Mouse (Mus musculus) ES-Bruce4 (cell line): ENCODE measurements at regions not wholly inside any gene's neighbourhood (a gene's known extent, or its start where the extent isn't known, plus 50 kb on each side); places are given as distances from the start of the nearest gene placed in this dataset.

Source experiments
- H3K27ac ChIP-seq: 2 replicates; pipeline ENCODE4 v1.5.1; 2012; ENCODE audit warnings: low read length, inconsistent platforms; ENCODE audit not compliant: insufficient read depth
- H3K27me3 ChIP-seq: 2 replicates; pipeline ENCODE4 v1.6.1; 2012; ENCODE audit warnings: mild to moderate bottlenecking, low read length, inconsistent platforms; ENCODE audit not compliant: control insufficient read depth, poor library complexity, insufficient read depth, severe bottlenecking
- H3K36me3 ChIP-seq: 2 replicates; pipeline ENCODE4 v1.6.1; 2012; ENCODE audit warnings: inconsistent platforms, mild to moderate bottlenecking, low read length, moderate library complexity; ENCODE audit not compliant: control insufficient read depth, poor library complexity, insufficient read depth, severe bottlenecking
- H3K4me1 ChIP-seq: one replicate; pipeline ENCODE4 v1.8.1; 2011; ENCODE audit warnings: low read length; ENCODE audit not compliant: control insufficient read depth, insufficient read depth
- H3K4me3 ChIP-seq: 2 replicates; pipeline ENCODE4 v1.5.1; 2011; ENCODE audit warnings: low read depth, mild to moderate bottlenecking, low read length
- H3K9ac ChIP-seq: 2 replicates; pipeline ENCODE4 v1.6.1; 2012; ENCODE audit warnings: low read depth, mild to moderate bottlenecking, inconsistent platforms; ENCODE audit not compliant: poor library complexity, severe bottlenecking
- H3K9me3 ChIP-seq: replicated peaks from 2 replicates; pipeline ENCODE4 v1.6.1; 2012; ENCODE audit warnings: mild to moderate bottlenecking, low read length, inconsistent platforms; ENCODE audit not compliant: control insufficient read depth, poor library complexity, insufficient read depth, severe bottlenecking
- CTCF ChIP-seq: IDR thresholded peaks from one replicate; pipeline ENCODE4 v1.8.1; 2011; ENCODE audit warnings: low read depth, low read length
- EP300 ChIP-seq: IDR thresholded peaks from 2 replicates; pipeline ENCODE4 v1.6.1; 2011; ENCODE audit warnings: low read depth, low read length; ENCODE audit not compliant: insufficient read depth
- POLR2A ChIP-seq: IDR thresholded peaks from one replicate; pipeline ENCODE4 v1.8.1; 2011; ENCODE audit warnings: low read length; ENCODE audit not compliant: insufficient read depth

GRCm38 (mm10) chr12:15542486-15542885, 274.2 kb downstream of the Trib2 start:
- no peak for TF ChIP-seq POLR2A
- TF ChIP-seq CTCF = no peak
- H3K27me3 ChIP-seq = no peaks in the 10 kb centered on the region
- H3K9ac ChIP-seq = no peak overlapping the region
- no peaks in the 10 kb centered on the region for H3K4me1 ChIP-seq
- H3K36me3 ChIP-seq = no peaks in the 10 kb centered on the region
- H3K4me3 ChIP-seq = no peak overlapping the region
- no peak overlapping the region for H3K27ac ChIP-seq
- no peaks in the 10 kb centered on the region for H3K9me3 ChIP-seq

- no peaks in the 10 kb centered on the region for H3K27me3 ChIP-seq
- TF ChIP-seq EP300 = no peak
- H3K9me3 ChIP-seq = no peaks in the 10 kb centered on the region
- H3K4me3 ChIP-seq = no peak overlapping the region
- no peak overlapping the region for H3K9ac ChIP-seq
- H3K27ac ChIP-seq = no peak overlapping the region
- no peaks in the 10 kb centered on the region for H3K4me1 ChIP-seq
- no peaks in the 10 kb centered on the region for H3K36me3 ChIP-seq
These were observed 279.8 kb downstream of the Trib2 start for GRCm38 (mm10) chr12:15536852-15537368.

GRCm38 (mm10) chr12:15536247-15536646, 280.5 kb downstream of the Trib2 start:
- Histone ChIP-seq H3K4me1 (no peaks in the 10 kb centered on the region), H3K4me3 (no peak overlapping the region), H3K36me3 (no peaks in the 10 kb centered on the region), H3K27me3 (no peaks in the 10 kb centered on the region), H3K27ac (no peak overlapping the region), H3K9me3 (no peaks in the 10 kb centered on the region), H3K9ac (no peak overlapping the region)
- TF ChIP-seq POLR2A (no peak), EP300 (no peak), CTCF (no peak)

GRCm38 (mm10) chr12:15535822-15536221, 280.9 kb downstream of the Trib2 start:
- no peak overlapping the region for H3K27ac ChIP-seq
- no peaks in the 10 kb centered on the region for H3K9me3 ChIP-seq
- no peaks in the 10 kb centered on the region for H3K27me3 ChIP-seq
- no peaks in the 10 kb centered on the region for H3K36me3 ChIP-seq
- TF ChIP-seq CTCF (peak; percentile 58), POLR2A (no peak), EP300 (no peak)
- H3K4me3 ChIP-seq = no peak overlapping the region
- H3K9ac ChIP-seq = no peak overlapping the region
- H3K4me1 ChIP-seq = no peaks in the 10 kb centered on the region

- H3K9me3 ChIP-seq = no peaks in the 10 kb centered on the region
- no peak overlapping the region for H3K4me3 ChIP-seq
- no peaks in the 10 kb centered on the region for H3K36me3 ChIP-seq
- no peaks in the 10 kb centered on the region for H3K4me1 ChIP-seq
- no peak overlapping the region for H3K27ac ChIP-seq
- H3K27me3 ChIP-seq = no peaks in the 10 kb centered on the region
- TF ChIP-seq POLR2A = no peak
- TF ChIP-seq CTCF = no peak
- H3K9ac ChIP-seq = no peak overlapping the region
These were observed 295.8 kb downstream of the Trib2 start for GRCm38 (mm10) chr12:15520783-15521407.

GRCm38 (mm10) chr12:15511994-15512393, 304.7 kb downstream of the Trib2 start:
- Histone ChIP-seq H3K27me3 (no peaks in the 10 kb centered on the region), H3K27ac (no peak overlapping the region), H3K4me1 (no peaks in the 10 kb centered on the region), H3K36me3 (no peaks in the 10 kb centered on the region), H3K4me3 (no peak overlapping the region), H3K9ac (no peak overlapping the region), H3K9me3 (no peaks in the 10 kb centered on the region)
- TF ChIP-seq POLR2A (no peak), EP300 (no peak), CTCF (no peak)

- TF ChIP-seq EP300 (no peak), POLR2A (no peak), CTCF (no peak)
- H3K4me3 ChIP-seq = no peak overlapping the region
These were observed 309.1 kb downstream of the Trib2 start for GRCm38 (mm10) chr12:15507576-15507975.

More at GRCm38 (mm10) chr12:15507576-15507975, 309.1 kb downstream of the Trib2 start:
- Histone ChIP-seq H3K4me1 (no peaks in the 10 kb centered on the region), H3K9ac (no peak overlapping the region), H3K9me3 (no peaks in the 10 kb centered on the region), H3K27ac (no peak overlapping the region), H3K27me3 (no peaks in the 10 kb centered on the region), H3K36me3 (no peaks in the 10 kb centered on the region)
